Mouse (Mus musculus) heart, embryonic 16.5 days (tissue): Measurements from ENCODE around the gene Spindoc. TPM values are rescaled to one million over a fixed set of nuclear protein-coding genes. Genes with fewer than 3 reads are reported as not detected.

ENCODE experiments used
- ATAC-seq: fragments of 200-750 bp; cut with Nextera tagmentation; replicated peaks from 2 replicates; pipeline ENCODE4 v1.8.0; 2017; ENCODE audit warnings: moderate number of reproducible peaks; ENCODE audit not compliant: insufficient read depth, low FRiP score; ENCODE audit errors: extremely low read depth
- H3K27ac ChIP-seq: fragments of 300-500 bp; sonication (generic); 2 replicates; pipeline ENCODE4 v1.5.1; 2014; ENCODE audit warnings: mild to moderate bottlenecking, low read length, control low read depth, moderate library complexity
- H3K27me3 ChIP-seq: fragments of 300-500 bp; sonication (generic); 2 replicates; pipeline ENCODE4 v1.6.1; 2014; ENCODE audit warnings: low read length, mixed read lengths; ENCODE audit not compliant: control insufficient read depth, insufficient read depth
- H3K36me3 ChIP-seq: fragments of 300-500 bp; sonication (generic); 2 replicates; pipeline ENCODE4 v1.6.1; 2014; ENCODE audit not compliant: control insufficient read depth, insufficient read depth
- H3K4me1 ChIP-seq: fragments of 300-500 bp; sonication (generic); 2 replicates; pipeline ENCODE4 v1.6.1; 2014; ENCODE audit warnings: low read length, mixed read lengths; ENCODE audit not compliant: control insufficient read depth, insufficient read depth
- H3K4me2 ChIP-seq: fragments of 300-500 bp; sonication (generic); 2 replicates; pipeline ENCODE4 v1.6.1; 2014; ENCODE audit warnings: low read depth, mild to moderate bottlenecking, control low read depth, low read length
- H3K4me3 ChIP-seq: fragments of 300-500 bp; sonication (generic); 2 replicates; pipeline ENCODE4 v1.5.1; 2014; ENCODE audit warnings: mild to moderate bottlenecking, control low read depth, low read length
- H3K9ac ChIP-seq: fragments of 300-500 bp; sonication (generic); 2 replicates; pipeline ENCODE4 v1.6.1; 2014; ENCODE audit warnings: low read length, control low read depth
- H3K9me3 ChIP-seq: fragments of 300-500 bp; sonication (generic); replicated peaks from 2 replicates; pipeline ENCODE4 v1.6.1; 2016; ENCODE audit warnings: low read length; ENCODE audit not compliant: control insufficient read depth
- WGBS: fragments of 180-500 bp; shearing (Covaris S2); extraction: QIAGEN DNeasy Blood & Tissue Kit; methylation state at CpG from one replicate; pipeline ENCODE4 v1.1.7; 2014; 5-methylcytosine and 5-hydroxymethylcytosine counted together
- polyA plus RNA-seq: library from polyadenylated mRNA; unstranded; fragments of >200 nt; fragmentation: Nextera tagmentation; extraction: Ambion mirVana; gene quantifications from 2 replicates; pipeline ENCODE4 v1.2.1, GENCODE M21; 2015

The Spindoc gene
- polyA plus RNA-seq, 1 experiment from 2014 or later = 15.0 TPM

- peaks cover 7% of the 10 kb centered on the region; the same call in 1 of the 2 replicates for H3K4me1 ChIP-seq
- no peak overlapping the region for H3K4me2 ChIP-seq
- no peak overlapping the region for H3K27ac ChIP-seq
- H3K36me3 ChIP-seq = no peaks in the 10 kb centered on the region
- no peaks in the 10 kb centered on the region for H3K9me3 ChIP-seq
- H3K9ac ChIP-seq = no peak overlapping the region
- no peaks in the 10 kb centered on the region for H3K27me3 ChIP-seq
- H3K4me3 ChIP-seq = no peak overlapping the region
- no peak for ATAC-seq
- 80% methylated on average over 4 of the region's 4 CpGs for WGBS
Observed at GRCm38 (mm10) chr19:7317716-7318115, 65.1 kb downstream of the Spindoc start.

- 81% methylated on average over 4 of the region's 4 CpGs for WGBS
- Histone ChIP-seq H3K27ac (no peak overlapping the region), H3K9ac (no peak overlapping the region), H3K4me2 (no peak overlapping the region), H3K27me3 (no peaks in the 10 kb centered on the region), H3K4me1 (peaks cover 14% of the 10 kb centered on the region), H3K4me3 (no peak overlapping the region), H3K9me3 (no peaks in the 10 kb centered on the region), H3K36me3 (no peaks in the 10 kb centered on the region)
- no peak for ATAC-seq
Observed at GRCm38 (mm10) chr19:7316822-7317221, 66.0 kb downstream of the Spindoc start.

DNA sequence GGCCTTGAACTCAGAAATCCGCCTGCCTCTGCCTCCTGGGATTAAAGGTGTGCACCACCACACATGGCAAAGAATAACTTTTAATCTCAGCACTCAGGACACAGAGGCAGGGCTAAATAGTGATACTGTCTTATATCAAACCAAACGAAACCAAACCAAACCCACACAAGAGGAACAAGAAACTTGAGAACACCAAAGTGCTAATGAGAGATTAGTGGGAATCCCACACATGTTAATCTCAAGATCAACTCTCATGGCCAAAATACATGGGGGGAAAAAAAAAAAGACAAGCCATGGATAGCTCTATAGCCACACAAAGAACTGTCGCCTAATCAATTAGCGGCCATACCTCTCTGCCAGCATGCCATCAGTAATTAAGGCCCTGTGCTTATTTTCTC lies 67.2 kb downstream of the Spindoc start:
- ATAC-seq = no peak
- H3K4me3 ChIP-seq = no peak overlapping the region
- H3K4me2 ChIP-seq = no peak overlapping the region
- H3K9me3 ChIP-seq = no peaks in the 10 kb centered on the region
- H3K9ac ChIP-seq = no peak overlapping the region
- H3K4me1 ChIP-seq = peaks cover 26% of the 10 kb centered on the region
- H3K27ac ChIP-seq = no peak overlapping the region
- H3K36me3 ChIP-seq = no peaks in the 10 kb centered on the region
- WGBS = 83% methylated on average over 4 of the region's 4 CpGs
- no peaks in the 10 kb centered on the region for H3K27me3 ChIP-seq

GRCm38 (mm10) chr19:7314976-7315586 lies 67.7 kb downstream of the Spindoc start:
- Histone ChIP-seq H3K9me3 (no peaks in the 10 kb centered on the region), H3K4me3 (no peak overlapping the region), H3K36me3 (no peaks in the 10 kb centered on the region), H3K4me1 (peaks cover 31% of the 10 kb centered on the region), H3K27me3 (no peaks in the 10 kb centered on the region), H3K9ac (no peak overlapping the region), H3K27ac (no peak overlapping the region), H3K4me2 (no peak overlapping the region)
- 48% methylated on average over 8 of the region's 8 CpGs for WGBS
- no peak for ATAC-seq

DNA sequence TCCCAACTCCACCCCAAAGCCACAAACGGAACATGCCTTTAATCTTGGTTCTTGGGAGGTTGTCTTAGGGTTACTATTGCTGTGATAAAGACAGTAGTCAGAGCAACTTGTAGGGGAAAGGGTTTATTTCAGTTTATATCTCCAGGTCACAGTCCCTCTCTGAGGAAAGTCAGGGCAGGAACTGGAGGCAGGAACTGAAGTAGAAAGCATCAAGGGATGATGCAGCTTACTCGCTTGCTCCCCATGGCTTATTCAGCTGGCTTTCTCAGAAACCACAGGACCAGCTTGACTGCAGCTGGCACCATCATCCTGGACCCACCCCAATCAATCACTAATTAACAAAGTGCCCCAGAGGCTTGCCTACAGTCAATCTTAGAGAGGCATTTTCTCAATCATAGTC lies 69.1 kb downstream of the Spindoc start:
- H3K27me3 ChIP-seq = no peaks in the 10 kb centered on the region
- H3K36me3 ChIP-seq = no peaks in the 10 kb centered on the region
- H3K9ac ChIP-seq = no peak overlapping the region
- H3K27ac ChIP-seq = no peak overlapping the region
- 84% methylated on average over 2 of the region's 2 CpGs for WGBS
- H3K4me3 ChIP-seq = no peak overlapping the region
- no peaks in the 10 kb centered on the region for H3K9me3 ChIP-seq
- H3K4me1 ChIP-seq = peaks cover 46% of the 10 kb centered on the region
- no peak overlapping the region for H3K4me2 ChIP-seq
- ATAC-seq = no peak

GRCm38 (mm10) chr19:7311306-7311705 lies 71.5 kb downstream of the Spindoc start:
- 14% methylated on average over 10 of the region's 10 CpGs for WGBS
- H3K4me2 ChIP-seq = peak overlapping the region; percentile 40
- no peaks in the 10 kb centered on the region for H3K27me3 ChIP-seq
- H3K4me1 ChIP-seq = peaks cover 68% of the 10 kb centered on the region
- H3K27ac ChIP-seq = peak overlapping the region; percentile 85
- peak overlapping the region; percentile 42; the same call in 1 of the 2 replicates for H3K9ac ChIP-seq
- no peaks in the 10 kb centered on the region for H3K9me3 ChIP-seq
- peak; percentile 63 for ATAC-seq
- H3K36me3 ChIP-seq = no peaks in the 10 kb centered on the region
- no peak overlapping the region for H3K4me3 ChIP-seq

DNA sequence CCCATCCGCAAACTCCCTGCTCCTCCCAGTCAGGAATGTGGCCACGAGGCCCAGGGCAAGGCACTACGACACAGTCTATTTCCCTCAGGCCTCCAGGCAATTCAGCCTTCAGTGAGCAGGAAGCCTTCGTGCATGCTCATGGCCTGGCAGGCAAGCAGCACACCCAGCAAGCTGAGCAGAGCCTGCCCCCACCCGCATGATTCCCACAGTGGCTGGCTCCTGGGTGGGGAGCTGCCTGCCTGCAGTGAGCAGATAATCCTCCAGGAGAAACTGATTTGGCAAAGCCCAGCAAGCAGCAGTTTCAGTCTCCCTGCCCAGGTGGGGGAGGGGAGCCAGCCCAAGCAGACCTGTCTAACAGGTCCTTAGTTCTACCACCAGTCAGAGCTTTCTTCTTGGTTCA lies 72.1 kb downstream of the Spindoc start:
- ATAC-seq = peak; percentile 55
- Histone ChIP-seq H3K4me3 (no peak overlapping the region), H3K9ac (peak overlapping the region; percentile 44), H3K4me2 (peak overlapping the region; percentile 40), H3K36me3 (no peaks in the 10 kb centered on the region), H3K9me3 (no peaks in the 10 kb centered on the region), H3K27ac (peak overlapping the region; percentile 85), H3K27me3 (no peaks in the 10 kb centered on the region), H3K4me1 (peaks cover 74% of the 10 kb centered on the region)
- 21% methylated on average over 5 of the region's 5 CpGs for WGBS

- Histone ChIP-seq H3K4me1 (peaks cover 76% of the 10 kb centered on the region), H3K4me2 (peak overlapping the region; percentile 3; the same call in 1 of the 2 replicates), H3K27ac (peak overlapping the region; percentile 85), H3K27me3 (no peaks in the 10 kb centered on the region), H3K9ac (0 out of 2 replicates have a peak overlapping the region, but pooled peaks have one; percentile 30), H3K36me3 (no peaks in the 10 kb centered on the region), H3K9me3 (no peaks in the 10 kb centered on the region), H3K4me3 (no peak overlapping the region)
- no peak; the same call in 1 of the 2 replicates for ATAC-seq
- 35% methylated on average over 2 of the region's 2 CpGs for WGBS
Observed at GRCm38 (mm10) chr19:7309738-7310330, 73.0 kb downstream of the Spindoc start.

GRCm38 (mm10) chr19:7307995-7308770 lies 74.6 kb downstream of the Spindoc start:
- WGBS = 38% methylated on average over 8 of the region's 8 CpGs
- 0 out of 2 replicates have a peak, but pooled peaks have one; percentile 11 for ATAC-seq
- Histone ChIP-seq H3K4me3 (no peak overlapping the region), H3K9me3 (no peaks in the 10 kb centered on the region), H3K4me2 (0 out of 2 replicates have a peak overlapping the region, but pooled peaks have one; percentile 16), H3K27ac (peak overlapping the region; percentile 58), H3K9ac (peak overlapping the region; percentile 49; the same call in 1 of the 2 replicates), H3K27me3 (no peaks in the 10 kb centered on the region), H3K4me1 (peaks cover 80% of the 10 kb centered on the region), H3K36me3 (no peaks in the 10 kb centered on the region)
